Mouse (Mus musculus) kidney, postnatal 25 days (tissue): Measurements from ENCODE around the gene Gm10974.

Experiments used
- DNase-seq, 2 experiments: peaks; one replicate each; pipeline ENCODE4 v3.0.0; 2021; ENCODE audit warnings: mixed read lengths in 2 of 2

The Gm10974 gene

GRCm38 (mm10) chr7:66364491-66364890, 1.2 kb upstream of the Gm10974 start:
- no peak for DNase-seq

GRCm38 (mm10) chr7:66365411-66365810, 294 bp upstream of the Gm10974 start:
- no peak for DNase-seq

GRCm38 (mm10) chr7:66369071-66369933, 3.6 kb downstream of the Gm10974 start:
- no peak for DNase-seq

GRCm38 (mm10) chr7:66369934-66370445, 4.3 kb downstream of the Gm10974 start:
- DNase-seq, result no peak

GRCm38 (mm10) chr7:66370970-66371369, 5.3 kb downstream of the Gm10974 start:
- no peak for DNase-seq

- DNase-seq, result no peak
Observed at GRCm38 (mm10) chr7:66373391-66373790, 7.7 kb downstream of the Gm10974 start.

- DNase-seq, result no peak
Observed at GRCm38 (mm10) chr7:66375736-66376135, 10.0 kb downstream of the Gm10974 start.

GRCm38 (mm10) chr7:66376560-66376959, 10.9 kb downstream of the Gm10974 start:
- DNase-seq, result no peak

- peak in 1 of 2 experiments; percentile 14 for DNase-seq
Observed at GRCm38 (mm10) chr7:66384213-66384612, 18.5 kb downstream of the Gm10974 start.

GRCm38 (mm10) chr7:66384891-66385290, 19.2 kb downstream of the Gm10974 start:
- no peak for DNase-seq

GRCm38 (mm10) chr7:66385826-66386225, 20.1 kb downstream of the Gm10974 start:
- no peak for DNase-seq

- no peak for DNase-seq
Observed at GRCm38 (mm10) chr7:66386411-66386810, 20.7 kb downstream of the Gm10974 start.

- peak in 1 of 2 experiments; percentile 16 for DNase-seq
Observed at GRCm38 (mm10) chr7:66387419-66387812, 21.7 kb downstream of the Gm10974 start.

- DNase-seq, result peak; percentile 66 to 81
Observed at GRCm38 (mm10) chr7:66387813-66388521, 22.3 kb downstream of the Gm10974 start, which contains the start of gene Lrrk1. TSS of gene Lrrk1 (minus strand) at chr7:66388350.

- DNase-seq, result peak; percentile 81 to 84
Observed at GRCm38 (mm10) chr7:66388621-66389532, 23.2 kb downstream of the Gm10974 start.

GRCm38 (mm10) chr7:66397288-66397687, 31.6 kb downstream of the Gm10974 start:
- DNase-seq, result peak; percentile 14 to 52

GRCm38 (mm10) chr7:66401605-66402004, 35.9 kb downstream of the Gm10974 start:
- no peak for DNase-seq

GRCm38 (mm10) chr7:66402876-66403275, 37.2 kb downstream of the Gm10974 start:
- DNase-seq, result no peak

GRCm38 (mm10) chr7:66404141-66404540, 38.4 kb downstream of the Gm10974 start:
- DNase-seq, result peak; percentile 34 to 65

- DNase-seq, result no peak
Observed at GRCm38 (mm10) chr7:66404802-66405201, 39.1 kb downstream of the Gm10974 start.

- DNase-seq, result peak; percentile 26 to 56
Observed at GRCm38 (mm10) chr7:66405541-66405940, 39.8 kb downstream of the Gm10974 start.

- DNase-seq, result no peak
Observed at GRCm38 (mm10) chr7:66405951-66406721, 40.4 kb downstream of the Gm10974 start.
